Mouse (Mus musculus): ENCODE data around the gene Plxnb2.

- no peak for TF ChIP-seq CTCF (IDR thresholded peaks at IDR 0.05; ENCODE audit: borderline replicate concordance, extremely low read depth, insufficient read depth, insufficient read length)
- TF ChIP-seq POLR2A (IDR thresholded peaks at IDR 0.05; ENCODE audit: borderline replicate concordance, extremely low read depth, insufficient read depth, insufficient read length, poor library complexity, severe bottlenecking) = no peak
Observed at GRCm38 (mm10) chr15:89126622-89127021, 54.0 kb downstream of the Plxnb2 start.

All from brain, embryonic 14.5 days (tissue).